Mouse (Mus musculus) hindbrain, embryonic 12.5 days (tissue): ENCODE data around the gene Fancc. TPM values are rescaled to one million over a fixed set of nuclear protein-coding genes. Genes with fewer than 3 reads are reported as not detected.
A peak's percentile ranks its signal among the peaks of the same experiment; 100 is the strongest.

Experiments
- ATAC-seq: fragments of 200-750 bp; cut with Nextera tagmentation; 2 replicates; pipeline ENCODE4 v1.8.0; 2017; ENCODE audit warnings: moderate TSS enrichment; ENCODE audit not compliant: low FRiP score
- H3K27ac ChIP-seq: fragments of 300-500 bp; sonication (generic); 2 replicates; pipeline ENCODE4 v1.5.1; 2016; ENCODE audit warnings: mild to moderate bottlenecking
- H3K27me3 ChIP-seq: fragments of 300-500 bp; sonication (generic); 2 replicates; pipeline ENCODE4 v1.6.1; 2016; ENCODE audit warnings: mild to moderate bottlenecking
- H3K36me3 ChIP-seq: fragments of 300-500 bp; sonication (generic); 2 replicates; pipeline ENCODE4 v1.6.1; 2016; ENCODE audit warnings: mild to moderate bottlenecking
- H3K4me1 ChIP-seq: fragments of 300-500 bp; sonication (generic); 2 replicates; pipeline ENCODE4 v1.6.1; 2016
- H3K4me2 ChIP-seq: fragments of 300-500 bp; sonication (generic); replicated peaks from 2 replicates; pipeline ENCODE4 v1.6.1; 2016; ENCODE audit warnings: mild to moderate bottlenecking
- H3K4me3 ChIP-seq: fragments of 300-500 bp; sonication (generic); 2 replicates; pipeline ENCODE4 v1.5.1; 2016; ENCODE audit warnings: mild to moderate bottlenecking
- H3K9ac ChIP-seq: fragments of 300-500 bp; sonication (generic); 2 replicates; pipeline ENCODE4 v1.6.1; 2016; ENCODE audit warnings: mild to moderate bottlenecking, moderate library complexity
- H3K9me3 ChIP-seq: fragments of 300-500 bp; sonication (generic); replicated peaks from 2 replicates; pipeline ENCODE4 v1.6.1; 2016; ENCODE audit warnings: mild to moderate bottlenecking
- WGBS: fragments of 180-500 bp; shearing (Covaris S2); methylation state at CpG from one replicate; pipeline ENCODE4 v1.1.7; 2016; 5-methylcytosine and 5-hydroxymethylcytosine counted together
- polyA plus RNA-seq: library from polyadenylated mRNA; unstranded; fragments of >200 nt; fragmentation: Nextera tagmentation; extraction: Ambion mirVana; gene quantifications from 2 replicates; pipeline ENCODE4 v1.2.1, GENCODE M21; 2016

The Fancc gene
- polyA plus RNA-seq, 1 experiment from 2014 or later = 20.4 TPM

- Histone ChIP-seq H3K27ac (no peak overlapping the region), H3K4me3 (no peak overlapping the region), H3K4me1 (peaks cover 57% of the 10 kb centered on the region), H3K27me3 (no peaks in the 10 kb centered on the region), H3K9me3 (no peaks in the 10 kb centered on the region), H3K4me2 (no peak overlapping the region), H3K36me3 (peaks cover 68% of the 10 kb centered on the region), H3K9ac (no peak overlapping the region)
- 49% methylated on average over 3 of the region's 3 CpGs for WGBS
- peak; percentile 21; the same call in 1 of the 2 replicates for ATAC-seq
These were observed 32.7 kb upstream of the Fancc start for GRCm38 (mm10) chr13:63529602-63530370.

GRCm38 (mm10) chr13:63528852-63529251 is 31.8 kb upstream of the Fancc start:
- no peak for ATAC-seq
- Histone ChIP-seq H3K9ac (peak overlapping the region; percentile 41; the same call in 1 of the 2 replicates), H3K9me3 (no peaks in the 10 kb centered on the region), H3K4me2 (no peak overlapping the region), H3K4me3 (no peak overlapping the region), H3K27ac (peak overlapping the region; percentile 73), H3K36me3 (peaks cover 66% of the 10 kb centered on the region), H3K27me3 (no peaks in the 10 kb centered on the region), H3K4me1 (peaks cover 59% of the 10 kb centered on the region)
- WGBS = 8% methylated on average over 2 of the region's 2 CpGs

- Histone ChIP-seq H3K27me3 (no peaks in the 10 kb centered on the region), H3K9me3 (no peaks in the 10 kb centered on the region), H3K9ac (peak overlapping the region; percentile 41; the same call in 1 of the 2 replicates), H3K4me2 (0 out of 2 replicates have a peak overlapping the region, but pooled peaks have one; percentile 3), H3K27ac (peak overlapping the region; percentile 73), H3K36me3 (peaks cover 65% of the 10 kb centered on the region), H3K4me3 (no peak overlapping the region), H3K4me1 (peaks cover 59% of the 10 kb centered on the region)
- peak; percentile 63; the same call in 1 of the 2 replicates for ATAC-seq
- whole genome bisulfite sequencing = under 1% methylated on average over 5 of the region's 5 CpGs
These were observed 31.1 kb upstream of the Fancc start for GRCm38 (mm10) chr13:63528164-63528675.

GRCm38 (mm10) chr13:63525571-63526197 is 28.6 kb upstream of the Fancc start:
- no peaks in the 10 kb centered on the region for H3K9me3 ChIP-seq
- H3K4me1 ChIP-seq = peaks cover 53% of the 10 kb centered on the region
- WGBS = 48% methylated on average over 11 of the region's 11 CpGs
- no peak for ATAC-seq
- H3K36me3 ChIP-seq = peaks cover 59% of the 10 kb centered on the region
- H3K4me2 ChIP-seq = no peak overlapping the region
- no peaks in the 10 kb centered on the region for H3K27me3 ChIP-seq
- H3K9ac ChIP-seq = 0 out of 2 replicates have a peak overlapping the region, but pooled peaks have one; percentile 3
- no peak overlapping the region for H3K4me3 ChIP-seq
- peak overlapping the region; percentile 7; the same call in 1 of the 2 replicates for H3K27ac ChIP-seq

- Histone ChIP-seq H3K4me3 (no peak overlapping the region), H3K9me3 (no peaks in the 10 kb centered on the region), H3K27me3 (no peaks in the 10 kb centered on the region), H3K4me2 (no peak overlapping the region), H3K4me1 (peaks cover 46% of the 10 kb centered on the region), H3K9ac (0 out of 2 replicates have a peak overlapping the region, but pooled peaks have one; percentile 3), H3K27ac (no peak overlapping the region), H3K36me3 (peaks cover 66% of the 10 kb centered on the region)
- ATAC-seq = no peak
- 55% methylated on average over 25 of the region's 25 CpGs for WGBS
These were observed 27.8 kb upstream of the Fancc start for GRCm38 (mm10) chr13:63524608-63525570.

- no peak for ATAC-seq
- H3K4me3 ChIP-seq = no peak overlapping the region
- no peaks in the 10 kb centered on the region for H3K27me3 ChIP-seq
- H3K9ac ChIP-seq = no peak overlapping the region
- WGBS = 54% methylated on average over 2 of the region's 2 CpGs
- H3K4me1 ChIP-seq = peaks cover 39% of the 10 kb centered on the region
- H3K27ac ChIP-seq = no peak overlapping the region
- no peaks in the 10 kb centered on the region for H3K9me3 ChIP-seq
- peaks cover 74% of the 10 kb centered on the region for H3K36me3 ChIP-seq
- no peak overlapping the region for H3K4me2 ChIP-seq
These were observed 27.0 kb upstream of the Fancc start for GRCm38 (mm10) chr13:63524061-63524460.

- Histone ChIP-seq H3K9ac (no peak overlapping the region), H3K4me1 (peaks cover 27% of the 10 kb centered on the region), H3K4me3 (no peak overlapping the region), H3K9me3 (no peaks in the 10 kb centered on the region), H3K36me3 (peaks cover 86% of the 10 kb centered on the region), H3K27me3 (no peaks in the 10 kb centered on the region), H3K4me2 (no peak overlapping the region), H3K27ac (0 out of 2 replicates have a peak overlapping the region, but pooled peaks have one; percentile 12)
- WGBS = 72% methylated on average over 10 of the region's 10 CpGs
- ATAC-seq = no peak
These were observed 25.8 kb upstream of the Fancc start for GRCm38 (mm10) chr13:63522832-63523231.

- 91% methylated on average over 6 of the region's 6 CpGs for WGBS
- Histone ChIP-seq H3K27me3 (no peaks in the 10 kb centered on the region), H3K9ac (no peak overlapping the region), H3K4me3 (no peak overlapping the region), H3K27ac (no peak overlapping the region), H3K36me3 (peaks cover 86% of the 10 kb centered on the region), H3K4me1 (peaks cover 13% of the 10 kb centered on the region), H3K4me2 (no peak overlapping the region), H3K9me3 (no peaks in the 10 kb centered on the region)
- no peak for ATAC-seq
These were observed 23.0 kb upstream of the Fancc start for GRCm38 (mm10) chr13:63520110-63520509.

- Histone ChIP-seq H3K4me1 (peaks cover 31% of the 10 kb centered on the region), H3K27me3 (no peaks in the 10 kb centered on the region), H3K4me3 (no peak overlapping the region), H3K36me3 (peaks cover 85% of the 10 kb centered on the region), H3K27ac (no peak overlapping the region), H3K4me2 (no peak overlapping the region), H3K9ac (no peak overlapping the region), H3K9me3 (no peaks in the 10 kb centered on the region)
- no peak for ATAC-seq
- WGBS = 69% methylated on average over 2 of the region's 2 CpGs
These were observed 19.5 kb upstream of the Fancc start for GRCm38 (mm10) chr13:63516535-63516934.

- peaks cover 90% of the 10 kb centered on the region for H3K36me3 ChIP-seq
- no peaks in the 10 kb centered on the region for H3K9me3 ChIP-seq
- H3K4me3 ChIP-seq = no peak overlapping the region
- WGBS = 68% methylated on average over 5 of the region's 5 CpGs
- H3K9ac ChIP-seq = no peak overlapping the region
- no peak for ATAC-seq
- H3K4me2 ChIP-seq = no peak overlapping the region
- no peak overlapping the region for H3K27ac ChIP-seq
- no peaks in the 10 kb centered on the region for H3K27me3 ChIP-seq
- H3K4me1 ChIP-seq = peaks cover 34% of the 10 kb centered on the region
These were observed 18.5 kb upstream of the Fancc start for GRCm38 (mm10) chr13:63515542-63515941.

GRCm38 (mm10) chr13:63514931-63515360 is 17.9 kb upstream of the Fancc start:
- 21% methylated on average over 8 of the region's 8 CpGs for WGBS
- no peaks in the 10 kb centered on the region for H3K9me3 ChIP-seq
- no peak overlapping the region for H3K4me3 ChIP-seq
- H3K27ac ChIP-seq = 0 out of 2 replicates have a peak overlapping the region, but pooled peaks have one; percentile 45
- peaks cover 34% of the 10 kb centered on the region for H3K4me1 ChIP-seq
- peak; percentile 70 for ATAC-seq
- no peak overlapping the region for H3K9ac ChIP-seq
- H3K36me3 ChIP-seq = peaks cover 89% of the 10 kb centered on the region
- no peaks in the 10 kb centered on the region for H3K27me3 ChIP-seq
- H3K4me2 ChIP-seq = no peak overlapping the region
